Comparison of ENCODE assay signal across 31 mouse cellular contexts in the genomic region with DNA sequence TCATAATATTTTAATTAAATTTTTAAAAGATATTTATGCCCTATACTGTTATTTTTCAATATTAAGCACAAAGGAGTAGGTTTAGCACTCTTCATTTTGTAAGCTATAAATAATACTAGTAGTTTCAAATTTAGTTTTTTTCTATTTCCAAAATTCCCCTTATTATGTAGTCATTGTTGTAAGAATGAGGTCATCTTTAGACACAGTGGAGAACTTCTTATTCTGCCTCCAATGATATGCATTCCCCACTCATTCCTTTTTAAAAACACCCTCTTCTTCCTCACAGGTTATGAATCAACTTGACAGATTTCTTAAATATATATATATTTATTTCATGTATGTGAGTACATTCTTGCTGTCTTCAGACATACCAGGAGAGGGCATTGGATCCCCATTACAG. TPM values are rescaled to one million over a fixed set of nuclear protein-coding genes. Genes with fewer than 3 reads are reported as not detected.
A peak's percentile ranks its signal among the peaks of the same experiment; 100 is the strongest.
DNase-seq lines count a peak whose midpoint lies in the region; ATAC-seq and TF ChIP-seq lines count a peak whose summit lies in the region.
"Had no signal": no experiment of that assay in that cellular context is flagged by ENCODE, and none has a peak within 500 bp of the region (broad histone marks: within the 10 kb centered on the region; RNA-seq: fewer than 3 reads in every experiment).

No protein-coding gene starts in this region.

- H3K9me3 ChIP-seq in kidney, embryonic 14.5 days (ENCODE audit: control insufficient read depth, low read length): no peaks in the 10 kb centered on the region
- H3K9me3 ChIP-seq: embryonic facial prominence, embryonic 10.5 days; embryonic facial prominence, embryonic 15.5 days; neural tube, embryonic 12.5 days had no signal

- ATAC-seq in Patski: no peak
- ATAC-seq in kidney, embryonic 14.5 days (ENCODE audit: low FRiP score, low TSS enrichment): no peak
- ATAC-seq in granulocyte monocyte progenitor cell, adult 5-6 weeks (replicated peaks; ENCODE audit: poor library complexity, severe bottlenecking): no peak
- ATAC-seq: forebrain, embryonic 14.5 days; hindbrain, embryonic 16.5 days had no signal

- TF ChIP-seq CTCF in layer of hippocampus, adult 2 months (conservative IDR thresholded peaks at IDR 0.05): peak; percentile 14; the same call in 1 of the 2 replicates
- TF ChIP-seq CTCF in Patski (IDR thresholded peaks at IDR 0.05): peak; percentile 32

- no peak overlapping the region for H3K27ac ChIP-seq in layer of hippocampus, adult 2 months
- no peak overlapping the region for H3K27ac ChIP-seq in kidney, embryonic 14.5 days (ENCODE audit: low read depth, low read length)
- H3K27ac ChIP-seq: embryonic facial prominence, embryonic 10.5 days; embryonic facial prominence, embryonic 15.5 days; liver, embryonic 14.5 days; midbrain, embryonic 10.5 days; neural tube, embryonic 12.5 days; stomach, postnatal 0 days had no signal

- no peak for DNase-seq in layer of hippocampus, adult 2 months (ENCODE audit: low spot score in 2 of 2)
- no peak for DNase-seq in layer of hippocampus, adult 9-10 months (ENCODE audit: low spot score)
- DNase-seq in CD4-positive, CD25-positive, alpha-beta regulatory T cell, adult 2 months (ENCODE audit: low read depth, low spot score): peak; percentile 36
- DNase-seq in Patski (ENCODE audit: low read depth, low spot score): no peak
- DNase-seq in adipocyte (ENCODE audit: low spot score): no peak
- DNase-seq: adrenal gland, postnatal 10 days; cerebellum, adult 8-10 months; cerebellum, postnatal 25 days; gastrocnemius, postnatal 36 days; heart, postnatal 14 days; kidney, adult 11 months; kidney, postnatal 36 days; layer of hippocampus, postnatal 36 days; left cerebral cortex, postnatal 4 days; lung, adult 2 months; lung, postnatal 14 days; right cerebral cortex, adult 18-20 months; spleen, adult 18-20 months; thymus, adult 2 months; thymus, postnatal 4 days had no signal

- H3K27me3 ChIP-seq in Patski: no peaks in the 10 kb centered on the region
- no peaks in the 10 kb centered on the region for H3K27me3 ChIP-seq in kidney, embryonic 14.5 days (ENCODE audit: control insufficient read depth, insufficient read depth, low read length)
- H3K27me3 ChIP-seq: embryonic facial prominence, embryonic 15.5 days; neural tube, embryonic 12.5 days had no signal

- H3K36me3 ChIP-seq in kidney, embryonic 14.5 days (ENCODE audit: control insufficient read depth, insufficient read depth, low read length): no peaks in the 10 kb centered on the region
- H3K36me3 ChIP-seq: embryonic facial prominence, embryonic 10.5 days; embryonic facial prominence, embryonic 15.5 days; midbrain, embryonic 10.5 days; neural tube, embryonic 12.5 days had no signal

- POLR2A ChIA-PET in Patski (lab: Charles Lee): no interaction called here

- in situ Hi-C loops in Patski (cut with MboI; ENCODE audit: low pct_unique_long_range_greater_than_20kb): no loop called here

- H3K4me1 ChIP-seq in kidney, embryonic 14.5 days (ENCODE audit: control insufficient read depth, insufficient read depth, low read length): no peaks in the 10 kb centered on the region
- H3K4me1 ChIP-seq: embryonic facial prominence, embryonic 10.5 days; embryonic facial prominence, embryonic 15.5 days; midbrain, embryonic 10.5 days; neural tube, embryonic 12.5 days had no signal

- H3K9ac ChIP-seq in kidney, embryonic 14.5 days (ENCODE audit: low read depth, low read length): no peak overlapping the region
- H3K9ac ChIP-seq: embryonic facial prominence, embryonic 15.5 days; liver, embryonic 14.5 days; neural tube, embryonic 12.5 days had no signal

- H3K4me3 ChIP-seq in layer of hippocampus, adult 2 months: no peak overlapping the region
- H3K4me3 ChIP-seq in kidney, embryonic 14.5 days (ENCODE audit: low read length): no peak overlapping the region
- H3K4me3 ChIP-seq: embryonic facial prominence, embryonic 10.5 days; embryonic facial prominence, embryonic 15.5 days; midbrain, embryonic 10.5 days; myocyte; neural tube, embryonic 12.5 days had no signal

- no peak overlapping the region for H3K4me2 ChIP-seq in kidney, embryonic 14.5 days (replicated peaks; ENCODE audit: low read depth, low read length)
- H3K4me2 ChIP-seq: embryonic facial prominence, embryonic 15.5 days; neural tube, embryonic 12.5 days had no signal

- CTCF ChIA-PET in Patski (lab: Charles Lee): interaction anchor here (1.9 kb wide), 1 partner anchor 550 kb away, joined by 5 read pairs; no protein-coding TSS in a partner anchor

RNA-seq across cellular contexts. Expression of a gene that starts 49.1 kb away (rescaled TPM):
- total RNA-seq in layer of hippocampus, adult 2 months (2021): 1 to 10 TPM; 3.1 to 3.9 TPM
- polyA plus RNA-seq in Patski (2021): 123 TPM
- 7.2 and 7.4 TPM in 2 replicates for polyA plus RNA-seq in kidney, embryonic 14.5 days (2014; fragmentation: Nextera tagmentation; extraction: Ambion mirVana)
- total RNA-seq in granulocyte monocyte progenitor cell, adult 5-6 weeks (2014; fragmentation: Nextera tagmentation): 10.8 and 13.3 TPM in 2 replicates
- 8.7 and 15.6 TPM in 2 replicates for total RNA-seq in granulocyte monocyte progenitor cell, adult 5-6 weeks (2017)
